Mouse (Mus musculus) kidney, postnatal 25 days (tissue): Measurements from ENCODE around the gene S100a5.

Source experiments
- DNase-seq, 2 experiments: peaks; one replicate each; pipeline ENCODE4 v3.0.0; 2021; ENCODE audit warnings: mixed read lengths in 2 of 2

S100a5 gene

DNA sequence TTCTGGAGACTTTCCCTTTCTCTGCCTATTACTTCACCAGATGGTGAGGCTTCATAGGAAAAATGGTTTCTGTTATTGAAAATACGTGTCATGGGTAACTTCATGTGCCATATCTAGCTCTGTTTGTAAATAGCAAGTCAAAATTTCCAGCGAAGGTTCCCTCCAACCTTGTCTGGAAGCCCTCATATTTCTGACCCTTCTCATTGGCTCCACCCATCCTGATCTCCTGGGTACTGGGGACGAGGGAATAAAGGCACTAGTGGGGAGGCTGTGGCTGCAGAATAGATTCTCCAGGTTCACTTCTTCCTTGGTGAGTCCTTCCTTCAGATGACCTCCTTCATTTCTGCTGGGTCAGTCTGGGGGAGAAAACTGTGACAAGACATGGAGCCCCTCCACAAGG, at the start of gene S100a5:
Gene S100a5, plus strand, starts transcription at position 301 of the 400 bp plus-strand sequence.
- no peak for DNase-seq

DNA sequence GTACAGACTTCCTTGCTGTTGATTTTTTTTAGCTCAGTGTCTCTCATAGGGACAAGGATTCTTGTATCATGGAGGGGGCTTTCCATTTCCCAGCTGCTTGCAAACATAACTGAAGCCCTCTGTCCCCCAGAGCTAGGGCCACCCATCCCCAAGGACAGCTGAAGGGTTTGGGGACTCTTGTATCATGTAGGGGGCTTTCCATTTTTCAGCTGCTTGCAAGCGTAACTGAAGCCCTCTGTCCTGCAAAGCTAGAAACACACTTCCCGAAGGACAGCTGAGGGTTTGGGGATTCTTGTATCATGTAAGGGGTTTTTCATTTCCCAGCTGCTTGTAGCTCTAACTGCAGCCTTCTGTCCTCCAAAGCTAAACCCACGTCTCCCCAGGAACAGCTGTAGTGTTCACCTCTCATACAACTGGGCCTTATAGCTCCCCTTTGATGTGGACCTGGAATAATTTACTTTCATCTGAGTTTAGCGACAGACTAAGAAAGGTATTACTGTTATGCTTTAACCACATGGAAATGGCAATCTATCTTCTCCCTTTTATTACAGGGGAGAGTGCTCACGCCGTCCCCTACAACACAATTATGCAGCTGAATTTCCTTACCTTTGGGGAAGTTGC, 48.2 kb upstream of the S100a5 start, which contains the start of gene S100a3:
Gene S100a3, plus strand, starts transcription at position 571 of the 621 bp plus-strand sequence.
- no peak for DNase-seq

DNA sequence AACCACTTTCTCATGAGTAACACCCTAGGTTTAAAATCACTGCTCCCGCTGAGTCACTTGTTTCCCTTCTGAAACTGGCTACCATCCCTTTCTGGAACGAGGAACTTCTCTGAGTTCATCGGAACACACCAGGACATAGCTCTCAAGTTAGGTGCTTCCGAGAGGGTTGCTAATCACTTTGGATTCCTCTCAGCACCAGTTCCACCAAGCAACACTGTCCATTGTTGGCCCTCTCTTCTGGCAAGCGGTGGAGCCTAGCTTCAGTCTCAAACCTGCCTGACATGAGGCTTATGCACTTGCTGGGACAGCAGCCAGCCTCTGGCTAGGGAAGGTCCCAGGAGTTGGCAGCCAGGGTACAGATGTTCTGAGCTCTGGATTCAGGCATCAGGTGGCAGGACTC, 33.6 kb upstream of the S100a5 start:
- no peak for DNase-seq

DNA sequence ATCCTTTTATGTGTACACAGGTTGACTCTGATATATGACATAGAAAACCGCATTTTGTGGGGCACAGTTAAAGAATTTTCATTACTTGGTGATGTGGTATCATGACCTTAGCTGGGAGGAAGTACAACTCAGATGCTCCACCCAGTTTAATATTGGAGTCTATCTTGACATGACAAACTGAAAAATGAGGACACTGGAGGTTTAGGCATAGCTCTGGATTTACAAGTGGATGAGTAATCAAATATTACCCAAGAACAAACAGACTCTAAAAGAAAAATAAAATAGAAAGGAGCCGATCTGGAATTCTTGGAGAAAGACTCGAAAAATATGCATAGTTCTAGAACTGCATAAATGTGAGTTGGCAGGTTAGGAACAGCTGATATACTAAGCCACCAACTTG, 33.0 kb upstream of the S100a5 start:
- DNase-seq: no peak

DNA sequence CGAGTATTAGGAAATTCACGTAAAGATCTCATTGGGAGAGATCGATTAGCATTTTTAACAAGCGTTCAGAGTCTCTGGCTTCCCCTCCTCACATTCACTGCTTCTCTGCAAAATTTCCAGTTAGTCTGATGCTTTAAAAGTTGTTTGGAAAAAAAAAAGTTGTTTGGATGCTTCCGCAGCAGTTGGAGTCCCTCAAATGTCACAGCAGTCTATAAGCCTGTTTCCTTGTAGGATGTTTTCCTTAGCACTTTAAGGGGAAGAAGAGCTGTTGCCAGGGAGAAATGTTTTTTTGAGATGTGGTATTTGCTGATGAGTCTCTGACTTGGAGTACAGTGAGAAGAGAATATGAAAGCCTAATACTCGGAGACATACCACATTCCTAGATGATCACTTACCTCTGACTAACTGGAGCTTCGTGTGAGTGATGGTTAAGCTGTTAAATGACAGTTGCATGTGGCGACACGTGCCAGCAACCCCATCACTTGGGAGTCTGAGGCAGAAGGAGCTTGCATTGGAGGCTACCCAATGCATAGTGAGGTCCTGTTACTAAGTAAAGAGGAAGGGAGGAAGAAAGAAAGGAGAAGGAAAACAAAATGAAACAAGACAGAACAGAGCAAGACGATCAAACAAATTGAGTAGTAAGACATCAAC, 31.8 kb upstream of the S100a5 start:
- no peak for DNase-seq

DNA sequence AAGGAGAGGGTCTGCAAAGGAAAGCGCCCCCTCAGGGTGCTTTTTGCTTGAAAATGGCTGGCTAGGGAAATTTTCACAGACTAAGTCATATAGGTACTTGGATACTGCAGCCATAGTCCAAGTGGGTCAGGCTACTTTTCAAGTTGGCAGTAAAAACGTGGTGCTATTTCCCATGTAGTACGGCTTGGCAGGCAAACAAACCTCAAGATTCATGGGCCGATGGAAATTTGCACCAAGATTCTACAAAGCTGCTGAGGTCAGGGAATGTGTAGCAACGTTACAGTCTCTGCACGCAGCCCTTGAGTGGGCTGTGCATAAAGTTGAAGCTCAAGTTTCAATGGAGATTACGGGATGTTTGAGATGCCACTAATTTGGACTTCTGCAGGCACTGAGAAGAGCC, 28.9 kb upstream of the S100a5 start:
- DNase-seq: no peak

DNA sequence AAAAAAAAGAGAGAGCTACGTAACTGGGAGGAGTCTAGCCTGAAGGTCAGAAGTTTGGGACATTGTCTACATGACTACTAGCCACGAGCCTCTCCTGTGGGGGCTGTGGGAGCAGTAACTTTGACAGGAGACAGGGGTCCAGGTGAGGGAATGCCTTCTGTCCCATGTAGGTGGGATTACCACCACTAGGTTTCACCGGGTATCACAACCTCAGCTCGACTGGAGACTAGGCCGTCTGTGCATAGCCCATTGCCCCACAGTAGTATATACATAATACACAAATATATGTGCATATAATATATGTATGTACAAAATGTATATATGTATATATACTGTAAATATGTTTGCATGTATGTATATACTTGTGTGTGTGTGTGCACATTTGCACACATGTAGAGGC, 27.2 kb upstream of the S100a5 start:
- no peak for DNase-seq

DNA sequence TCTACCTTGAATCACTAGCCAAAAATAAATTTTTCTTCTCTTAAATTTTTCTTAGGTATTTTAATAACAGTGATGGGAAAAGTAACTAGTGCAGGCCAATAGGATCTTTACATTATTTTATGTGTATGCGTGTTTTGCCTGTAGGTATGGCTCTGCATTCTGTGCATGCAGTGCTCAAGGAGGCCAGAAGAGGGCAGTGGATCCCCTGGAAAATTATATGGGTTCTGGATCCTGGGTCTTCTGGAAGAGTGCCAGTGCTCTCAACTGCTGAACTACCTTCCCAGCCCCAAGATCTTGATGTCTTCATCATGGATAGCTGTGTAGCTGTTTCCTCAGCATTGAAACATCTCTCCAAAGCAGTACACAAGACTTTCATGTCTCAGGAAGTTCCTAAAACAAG, 26.2 kb upstream of the S100a5 start:
- DNase-seq: no peak

DNA sequence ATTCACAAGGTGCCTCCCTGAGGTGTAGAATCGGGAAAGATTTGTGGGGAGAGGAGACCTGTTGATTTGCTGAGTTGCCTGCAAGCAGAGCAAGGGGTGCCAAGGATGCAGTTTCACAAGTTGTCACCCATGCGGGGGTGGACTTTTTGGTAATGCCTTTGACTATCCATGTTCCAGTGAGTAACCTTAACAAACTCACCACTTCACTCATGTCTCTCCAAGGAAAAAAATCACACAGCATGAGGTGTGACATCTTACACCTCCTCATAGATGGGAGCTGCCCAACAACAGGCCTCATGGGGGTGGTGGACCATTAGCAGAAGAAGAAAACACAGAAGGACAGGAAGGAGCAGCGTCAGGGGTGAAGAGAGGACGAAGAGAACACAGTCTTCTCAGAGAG, 25.8 kb upstream of the S100a5 start:
- DNase-seq: no peak

DNA sequence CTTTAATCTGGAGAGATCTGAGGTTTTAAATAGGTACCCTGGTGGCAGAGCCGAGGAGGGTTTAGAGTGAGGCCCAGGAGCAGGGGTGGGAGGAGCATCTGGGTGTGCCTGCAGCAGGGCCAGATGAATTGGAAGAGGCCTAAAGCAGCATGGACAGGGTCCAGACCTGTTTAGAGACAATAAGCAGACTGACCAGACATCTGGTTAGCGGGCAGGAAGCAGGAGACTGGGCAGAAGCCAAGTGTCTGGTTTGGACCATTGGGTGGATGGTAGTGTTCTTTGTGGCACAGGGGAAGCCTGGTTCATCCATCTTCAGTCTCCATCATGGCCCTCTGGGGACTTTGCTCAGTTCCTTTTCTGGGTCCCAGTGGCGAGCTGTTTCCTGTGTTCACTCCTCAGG, 24.4 kb upstream of the S100a5 start:
- DNase-seq: peak; percentile 57 to 70

DNA sequence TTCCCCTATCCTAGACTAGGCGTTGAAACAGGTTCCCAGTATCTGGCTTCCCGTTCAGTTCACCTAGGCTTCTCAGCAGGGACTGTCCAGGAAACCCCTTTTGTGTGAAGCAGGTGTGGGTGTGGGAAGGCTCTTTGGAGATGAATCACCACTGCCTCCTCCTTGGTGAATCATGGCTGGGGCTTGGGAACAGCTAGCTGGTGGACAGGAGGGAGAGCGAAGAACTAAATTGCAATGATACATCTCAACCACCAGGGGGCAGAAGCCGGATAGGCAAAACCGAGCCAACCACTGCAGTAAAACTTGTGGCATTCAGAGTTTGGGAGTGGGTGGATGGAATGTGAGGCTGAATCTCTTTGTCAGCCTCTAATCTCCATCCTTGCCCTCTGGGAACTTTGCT, 22.7 kb upstream of the S100a5 start:
- peak; percentile 39 to 60 for DNase-seq

DNA sequence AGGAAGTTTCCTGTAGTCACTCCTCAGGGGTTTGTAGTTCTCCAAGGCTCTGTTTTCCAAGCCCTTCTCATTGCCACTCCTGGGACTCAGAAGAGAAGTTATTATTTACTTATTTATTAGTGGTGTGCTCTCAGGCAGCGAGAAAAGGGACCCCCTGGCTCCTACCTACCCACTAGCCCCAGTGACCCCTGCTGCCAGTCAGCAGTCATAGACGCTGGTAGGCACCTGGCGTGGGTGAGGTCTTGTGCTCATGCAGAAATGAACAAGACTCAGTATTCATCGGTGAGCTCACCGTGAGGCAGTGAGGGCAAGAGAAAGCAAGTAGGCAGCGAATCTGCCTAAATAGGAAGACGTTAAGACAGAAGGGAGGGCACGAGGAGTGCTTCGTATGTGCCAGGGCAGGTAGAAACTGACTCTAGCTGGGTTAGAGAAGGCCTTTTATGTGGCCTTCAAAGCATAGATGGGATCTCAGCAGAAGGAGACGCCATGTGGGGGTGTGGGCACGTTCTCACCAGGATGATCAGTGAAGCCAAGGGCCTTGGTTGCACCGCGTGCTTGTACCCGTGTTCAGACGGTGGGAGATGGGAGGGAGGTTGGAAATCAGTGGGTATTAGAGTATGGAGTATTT, 22.2 kb upstream of the S100a5 start:
- DNase-seq: no peak

DNA sequence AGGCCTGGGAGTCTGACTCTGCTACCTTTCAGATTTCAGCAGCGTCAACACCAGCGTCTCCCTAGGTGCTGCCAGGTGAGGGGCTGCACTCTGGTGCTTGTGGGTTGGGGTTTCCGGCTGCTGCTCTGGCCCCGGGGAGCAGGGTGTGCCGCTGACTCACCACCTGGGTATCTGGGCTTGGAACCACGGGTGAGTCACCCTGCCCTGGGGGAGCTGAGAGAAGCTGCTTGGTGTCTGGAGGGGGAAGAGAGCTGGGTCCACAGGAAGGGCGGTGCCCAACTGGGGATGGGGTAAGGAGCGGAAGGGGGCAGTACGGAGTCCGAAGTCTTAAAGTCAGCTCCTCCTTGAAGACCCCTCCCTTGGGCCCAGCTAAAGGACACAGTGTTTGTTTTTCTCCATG, 21.4 kb upstream of the S100a5 start:
- DNase-seq: peak in 1 of 2 experiments; percentile 69

DNA sequence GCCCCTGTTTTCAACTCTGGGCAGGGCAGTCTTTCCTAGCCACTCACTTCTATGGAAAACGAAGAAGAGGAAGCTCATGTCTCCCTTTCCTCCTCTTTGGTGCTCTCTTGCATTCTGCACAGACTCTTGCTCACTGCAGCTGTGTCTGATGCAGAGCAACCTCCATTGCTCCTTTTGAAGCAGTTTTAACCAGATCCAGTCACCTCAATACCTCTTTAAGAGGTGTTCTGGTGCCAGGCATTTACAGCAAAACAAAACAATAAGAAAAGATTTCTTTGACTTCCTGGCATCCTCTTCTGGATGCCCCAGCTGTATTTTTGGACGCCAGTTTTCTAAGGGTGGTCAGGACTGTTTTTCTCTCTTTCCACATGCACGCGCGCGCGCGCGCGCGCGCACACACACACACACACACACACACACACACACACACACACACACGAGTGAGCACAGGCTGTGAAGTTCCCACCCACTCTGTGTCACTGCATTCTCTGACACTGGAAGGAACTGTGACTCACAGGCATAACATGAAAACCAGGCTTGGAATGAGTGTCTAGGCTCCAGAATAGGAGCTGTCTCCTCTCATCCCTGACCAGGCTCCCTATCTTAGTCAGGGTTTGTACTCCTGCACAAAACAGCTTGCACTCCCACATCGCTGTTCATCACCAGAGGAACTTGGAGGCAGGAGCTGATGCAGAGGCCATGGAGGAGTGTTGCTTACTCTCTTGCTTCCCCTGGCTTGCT, 20.8 kb upstream of the S100a5 start:
- no peak for DNase-seq

DNA sequence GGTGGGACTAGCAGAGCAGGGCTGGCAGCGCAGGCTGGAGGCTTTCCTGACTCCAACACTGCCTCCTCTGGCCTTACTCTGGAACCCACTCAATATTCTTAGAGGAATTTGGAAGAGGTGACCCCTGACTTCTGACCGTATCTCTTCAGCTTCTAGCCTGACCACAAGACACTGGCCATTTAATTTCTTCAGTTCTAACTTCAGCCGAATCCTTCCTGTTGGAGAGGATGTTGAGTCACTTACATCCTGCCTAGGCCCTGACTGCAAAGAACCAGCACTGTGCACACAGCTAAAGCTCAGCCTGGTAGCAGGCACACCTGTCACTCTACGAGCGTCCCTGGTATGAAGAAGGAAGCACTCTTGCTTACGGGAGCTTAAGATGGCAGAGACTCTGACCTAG, 18.9 kb upstream of the S100a5 start:
- no peak for DNase-seq

DNA sequence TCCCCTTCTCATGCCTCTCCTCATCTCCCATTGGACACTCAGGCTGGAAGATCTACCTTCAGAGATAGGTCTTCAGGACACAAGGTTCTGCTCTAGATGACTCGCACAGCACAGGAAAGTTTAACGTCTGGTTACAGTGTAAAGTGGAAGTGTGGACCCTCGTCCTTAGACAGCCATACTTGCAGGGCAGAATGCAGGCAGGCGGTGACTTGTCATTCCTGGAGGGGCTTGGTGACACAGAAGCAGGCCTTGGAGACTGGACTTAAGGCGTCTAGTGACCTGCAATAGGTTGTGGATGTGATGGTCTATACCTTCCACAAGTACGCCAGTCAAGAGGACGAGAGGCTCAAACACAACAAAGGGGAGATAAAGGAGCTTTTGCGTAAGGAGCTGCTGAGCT, 18.4 kb upstream of the S100a5 start, which contains the start of gene S100a2:
Gene S100a2, plus strand, starts transcription at position 301 of the 400 bp plus-strand sequence.
- no peak for DNase-seq

DNA sequence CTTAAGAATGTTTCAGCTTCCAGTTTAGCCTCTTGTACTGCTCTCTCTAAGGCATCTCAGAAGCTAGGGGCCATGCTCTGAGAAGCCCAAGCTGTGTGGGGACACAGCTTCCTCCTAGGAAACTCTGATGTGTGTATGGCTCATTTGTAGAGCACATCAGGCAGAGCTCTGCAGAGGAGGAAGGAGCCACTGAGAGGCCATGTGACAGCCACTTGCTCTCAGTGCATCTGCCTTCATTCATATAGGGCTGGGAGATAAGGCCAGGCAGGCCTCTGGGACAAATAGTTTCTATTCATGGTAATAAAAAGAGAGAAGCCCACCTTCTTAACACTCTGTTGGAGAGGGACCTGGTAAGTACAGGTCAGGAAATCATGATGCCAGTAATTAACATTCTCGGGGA, 13.9 kb upstream of the S100a5 start:
- DNase-seq: no peak

DNA sequence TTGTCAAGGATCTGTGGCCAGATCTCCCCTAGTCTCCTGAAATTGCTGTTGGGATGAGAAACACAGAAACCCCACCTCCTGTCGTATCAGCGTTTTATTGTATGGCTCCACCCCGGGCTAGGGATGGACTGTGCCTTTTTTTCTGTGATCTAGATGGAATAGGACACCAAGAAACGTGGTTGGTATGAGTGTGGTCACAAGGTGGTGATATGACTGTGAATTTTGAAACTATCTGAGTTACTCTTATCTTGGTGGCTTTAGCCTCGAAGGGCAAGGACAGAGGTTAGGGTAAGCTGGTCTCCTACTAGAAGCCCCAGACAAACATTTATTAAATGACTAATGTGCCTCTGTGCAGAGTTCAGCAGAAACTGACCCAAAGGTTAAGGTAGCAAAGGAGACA, 12.8 kb upstream of the S100a5 start:
- DNase-seq: no peak

DNA sequence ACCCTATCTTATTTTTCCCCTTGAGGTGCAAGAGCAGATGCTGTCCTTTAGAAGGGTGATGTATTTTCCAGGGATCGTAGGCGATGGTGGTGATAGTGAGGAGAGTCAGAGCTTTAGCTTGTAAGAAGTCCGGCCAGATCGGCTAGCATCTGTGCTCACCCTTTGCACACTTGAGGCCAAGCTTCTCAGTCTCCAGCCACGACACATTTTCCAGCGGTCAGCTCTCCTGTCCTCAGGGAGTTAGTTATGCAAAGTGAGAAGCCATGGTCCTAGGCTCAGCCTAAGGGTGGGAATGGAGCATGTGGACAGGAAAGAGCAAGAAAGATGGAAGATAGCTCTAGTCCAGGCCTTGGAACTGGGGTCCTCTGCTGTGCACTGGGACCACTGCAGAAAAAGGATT, 11.5 kb upstream of the S100a5 start:
- DNase-seq: no peak

DNA sequence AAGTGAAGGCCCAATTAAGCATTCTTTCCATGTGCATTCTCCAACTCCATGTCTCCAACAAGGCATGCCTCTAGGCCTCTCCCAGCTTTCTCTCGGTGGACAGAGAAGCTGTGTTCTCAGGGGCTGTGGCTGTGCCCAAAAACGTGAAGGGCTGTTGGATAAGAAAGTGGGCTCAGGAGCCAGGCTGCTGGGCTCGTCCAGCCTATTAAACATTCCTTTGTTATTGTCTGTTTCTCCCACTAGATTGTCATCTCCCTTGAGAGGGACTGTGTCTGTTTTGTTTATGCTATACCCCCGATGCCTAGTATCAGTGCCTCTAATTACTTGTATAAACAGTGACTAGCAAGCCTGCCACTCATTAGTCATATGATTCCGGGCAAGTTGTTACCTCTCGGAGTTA, 10.6 kb upstream of the S100a5 start:
- no peak for DNase-seq

DNA sequence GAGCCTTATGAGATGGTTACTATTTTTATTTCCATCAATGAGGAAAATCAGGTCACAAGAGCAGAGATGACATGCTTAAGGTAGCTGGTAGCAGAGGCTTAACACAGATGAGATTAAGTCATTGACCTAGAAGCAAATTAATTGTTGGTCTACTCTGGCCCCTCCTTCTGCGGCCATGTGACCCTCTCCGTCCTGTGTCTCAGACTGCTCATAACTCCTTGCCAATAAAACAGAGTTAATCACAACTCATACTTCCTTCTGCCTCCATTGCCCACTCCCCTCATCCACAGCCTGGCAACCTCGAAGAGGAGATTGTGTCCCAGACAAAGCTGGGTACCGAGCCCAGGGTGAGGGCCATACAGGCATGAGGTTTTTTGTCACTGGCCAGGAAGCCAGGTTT, 10.1 kb upstream of the S100a5 start:
- DNase-seq: no peak

DNA sequence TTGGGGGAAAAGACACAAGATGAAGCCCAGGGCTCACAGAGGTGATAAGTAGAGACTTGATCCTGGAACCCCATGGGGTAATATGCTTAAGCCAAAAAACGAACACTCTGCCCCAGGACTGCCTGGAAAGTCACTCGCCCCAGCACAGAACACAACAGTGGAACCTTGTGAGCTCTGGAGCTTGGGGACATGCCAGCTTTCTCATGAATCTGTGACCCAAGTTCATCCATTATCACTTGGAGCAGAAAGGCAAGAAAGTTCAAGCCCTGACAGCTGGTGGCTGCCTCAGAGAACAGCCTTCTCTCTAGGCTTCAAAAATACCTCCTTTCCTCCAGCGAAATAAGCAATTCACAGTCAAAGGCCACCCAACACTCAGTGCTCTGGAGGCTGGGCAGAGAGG, 8.9 kb upstream of the S100a5 start:
- DNase-seq: peak; percentile 57 to 61

DNA sequence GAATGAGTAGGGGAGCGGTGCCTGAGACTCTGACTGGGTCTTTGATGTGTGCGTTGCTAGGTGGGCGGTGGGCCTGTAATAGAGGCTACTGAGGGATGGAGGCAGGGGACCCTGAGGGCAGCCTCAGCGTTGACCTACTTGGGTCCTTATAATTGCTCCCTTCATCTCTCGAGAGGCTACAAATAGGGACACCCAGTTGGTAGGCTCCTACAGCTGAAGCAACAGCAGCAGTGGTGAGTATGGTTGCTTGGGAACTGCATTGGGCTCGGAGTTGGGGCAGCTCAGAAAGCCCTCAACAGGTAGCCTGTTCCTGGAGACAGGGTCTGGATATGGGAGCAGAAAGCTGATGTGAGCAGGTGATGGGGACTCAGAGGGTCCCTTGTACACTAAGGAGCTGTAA, 8.3 kb upstream of the S100a5 start:
- no peak for DNase-seq
